Mouse (Mus musculus) liver, adult (tissue): ENCODE results near the gene Copg1.

ENCODE experiments used
- GATA4 ChIP-seq: IDR thresholded peaks from 2 replicates; pipeline ENCODE4 v1.6.1; 2014; ENCODE audit warnings: mild to moderate bottlenecking, low read length; ENCODE audit not compliant: insufficient replicate concordance

The Copg1 gene

GRCm38 (mm10) chr6:87870440-87870839 is 17.2 kb upstream of the Copg1 start:
- TF ChIP-seq GATA4 = no peak

- no peak for TF ChIP-seq GATA4
Measured at GRCm38 (mm10) chr6:87871240-87871639, 16.4 kb upstream of the Copg1 start.

- no peak for TF ChIP-seq GATA4
Measured at GRCm38 (mm10) chr6:87873104-87873503, 14.5 kb upstream of the Copg1 start.

- no peak for TF ChIP-seq GATA4
Measured at GRCm38 (mm10) chr6:87873963-87874362, 13.7 kb upstream of the Copg1 start.

GRCm38 (mm10) chr6:87875083-87875482 is 12.5 kb upstream of the Copg1 start:
- TF ChIP-seq GATA4 = no peak

- no peak for TF ChIP-seq GATA4
Measured at GRCm38 (mm10) chr6:87875562-87875961, 12.1 kb upstream of the Copg1 start.

GRCm38 (mm10) chr6:87876068-87876643 is 11.5 kb upstream of the Copg1 start:
- peak; percentile 70; the same call in 1 of the 2 replicates for TF ChIP-seq GATA4

- TF ChIP-seq GATA4 = no peak
Measured at GRCm38 (mm10) chr6:87879010-87879409, 8.6 kb upstream of the Copg1 start.

GRCm38 (mm10) chr6:87879628-87880027 is 8.0 kb upstream of the Copg1 start:
- TF ChIP-seq GATA4 = no peak

- TF ChIP-seq GATA4 = no peak
Measured at GRCm38 (mm10) chr6:87882221-87882620, 5.4 kb upstream of the Copg1 start.

GRCm38 (mm10) chr6:87882816-87883215 is 4.8 kb upstream of the Copg1 start:
- TF ChIP-seq GATA4 = no peak

GRCm38 (mm10) chr6:87886721-87887120 is 893 bp upstream of the Copg1 start:
- TF ChIP-seq GATA4 = no peak

- TF ChIP-seq GATA4 = no peak
Measured at GRCm38 (mm10) chr6:87893931-87894330, 6.3 kb downstream of the Copg1 start.

- TF ChIP-seq GATA4 = no peak
Measured at GRCm38 (mm10) chr6:87898028-87898427, 10.4 kb downstream of the Copg1 start.

- no peak for TF ChIP-seq GATA4
Measured at GRCm38 (mm10) chr6:87906632-87907031, 19.0 kb downstream of the Copg1 start.

GRCm38 (mm10) chr6:87909181-87909580 is 21.6 kb downstream of the Copg1 start:
- no peak for TF ChIP-seq GATA4

GRCm38 (mm10) chr6:87911559-87911958 is 23.9 kb downstream of the Copg1 start:
- no peak for TF ChIP-seq GATA4
